Mouse (Mus musculus) neural tube, embryonic 11.5 days (tissue): Measurements from ENCODE around the gene Adarb2. TPM values are rescaled to one million over a fixed set of nuclear protein-coding genes. Genes with fewer than 3 reads are reported as not detected.

ENCODE experiments used
- ATAC-seq: fragments of 200-750 bp; cut with Nextera tagmentation; 2 replicates; pipeline ENCODE4 v1.8.0; 2017; ENCODE audit warnings: moderate number of reproducible peaks, mild to moderate bottlenecking, moderate TSS enrichment, moderate library complexity; ENCODE audit not compliant: insufficient read depth, low FRiP score, low TSS enrichment
- DNase-seq: peaks from one replicate; pipeline ENCODE4 v3.0.0-alpha.2; 2015; ENCODE audit warnings: low spot score
- H3K27ac ChIP-seq: fragments of 300-500 bp; sonication (generic); 2 replicates; pipeline ENCODE4 v1.5.1; 2014; ENCODE audit warnings: low read depth, mild to moderate bottlenecking, low read length
- H3K27me3 ChIP-seq: fragments of 300-500 bp; sonication (generic); 2 replicates; pipeline ENCODE4 v1.6.1; 2014; ENCODE audit warnings: mild to moderate bottlenecking, low read length, mixed read lengths; ENCODE audit not compliant: control insufficient read depth, insufficient read depth
- H3K36me3 ChIP-seq: fragments of 300-500 bp; sonication (generic); 2 replicates; pipeline ENCODE4 v1.6.1; 2014; ENCODE audit warnings: mild to moderate bottlenecking, low read length, moderate library complexity, mixed read lengths; ENCODE audit not compliant: control insufficient read depth, insufficient read depth
- H3K4me1 ChIP-seq: fragments of 300-500 bp; sonication (generic); 2 replicates; pipeline ENCODE4 v1.6.1; 2014; ENCODE audit warnings: low read length, mixed read lengths; ENCODE audit not compliant: control insufficient read depth, insufficient read depth
- H3K4me2 ChIP-seq: fragments of 300-500 bp; sonication (generic); 2 replicates; pipeline ENCODE4 v1.6.1; 2014; ENCODE audit warnings: low read depth, mild to moderate bottlenecking, moderate library complexity
- H3K4me3 ChIP-seq: fragments of 300-500 bp; sonication (generic); 2 replicates; pipeline ENCODE4 v1.5.1; 2014; ENCODE audit warnings: low read depth, low read length
- H3K9ac ChIP-seq: fragments of 300-500 bp; sonication (generic); 2 replicates; pipeline ENCODE4 v1.6.1; 2014; ENCODE audit warnings: mild to moderate bottlenecking, low read length
- H3K9me3 ChIP-seq: fragments of 300-500 bp; sonication (generic); 2 replicates; pipeline ENCODE4 v1.6.1; 2016; ENCODE audit warnings: low read length; ENCODE audit not compliant: control insufficient read depth
- WGBS: fragments of 180-500 bp; shearing (Covaris S2); extraction: QIAGEN DNeasy Blood & Tissue Kit; methylation state at CpG from one replicate; pipeline ENCODE4 v1.1.7; 2014; 5-methylcytosine and 5-hydroxymethylcytosine counted together
- polyA plus RNA-seq: library from polyadenylated mRNA; unstranded; fragments of >200 nt; fragmentation: Nextera tagmentation; extraction: Ambion mirVana; gene quantifications from 2 replicates; pipeline ENCODE4 v1.2.1, GENCODE M21; 2014

The Adarb2 gene
- polyA plus RNA-seq, 1 experiment from 2014 or later = 5.0 TPM

DNA sequence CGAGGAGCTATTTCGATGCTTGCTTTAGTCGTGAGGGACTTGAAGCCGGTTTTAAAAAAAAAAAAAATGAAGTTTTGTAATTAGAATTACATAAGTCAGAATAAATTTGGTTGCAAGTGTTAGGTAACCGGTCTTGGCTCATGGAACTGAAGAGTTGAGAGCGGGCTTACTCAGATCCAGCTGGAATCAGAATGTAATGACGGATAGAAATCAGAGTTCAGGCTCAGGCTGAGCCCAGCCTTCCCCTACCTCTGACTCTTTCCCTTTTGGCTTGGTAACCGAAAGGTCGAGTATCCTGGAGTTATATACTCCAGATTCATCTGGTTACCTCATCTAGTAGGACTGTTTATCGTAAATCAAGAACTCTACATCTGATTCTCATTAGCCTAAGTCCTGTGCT, 336.2 kb downstream of the Adarb2 start:
- H3K4me1 ChIP-seq = no peaks in the 10 kb centered on the region
- H3K27ac ChIP-seq = no peak overlapping the region
- H3K9me3 ChIP-seq = no peaks in the 10 kb centered on the region
- H3K27me3 ChIP-seq = no peaks in the 10 kb centered on the region
- H3K4me3 ChIP-seq = no peak overlapping the region
- no peaks in the 10 kb centered on the region for H3K36me3 ChIP-seq
- H3K9ac ChIP-seq = no peak overlapping the region
- no peak for DNase-seq
- no peak for ATAC-seq
- H3K4me2 ChIP-seq = no peak overlapping the region
- 88% methylated on average over 10 of the region's 10 CpGs for WGBS

GRCm38 (mm10) chr13:8542684-8543083, 340.0 kb downstream of the Adarb2 start:
- Histone ChIP-seq H3K9me3 (no peaks in the 10 kb centered on the region), H3K4me3 (no peak overlapping the region), H3K4me2 (no peak overlapping the region), H3K9ac (no peak overlapping the region), H3K27ac (no peak overlapping the region), H3K4me1 (no peaks in the 10 kb centered on the region), H3K36me3 (no peaks in the 10 kb centered on the region), H3K27me3 (no peaks in the 10 kb centered on the region)
- 88% methylated on average over 2 of the region's 2 CpGs for WGBS
- DNase-seq (no peak), ATAC-seq (no peak)

DNA sequence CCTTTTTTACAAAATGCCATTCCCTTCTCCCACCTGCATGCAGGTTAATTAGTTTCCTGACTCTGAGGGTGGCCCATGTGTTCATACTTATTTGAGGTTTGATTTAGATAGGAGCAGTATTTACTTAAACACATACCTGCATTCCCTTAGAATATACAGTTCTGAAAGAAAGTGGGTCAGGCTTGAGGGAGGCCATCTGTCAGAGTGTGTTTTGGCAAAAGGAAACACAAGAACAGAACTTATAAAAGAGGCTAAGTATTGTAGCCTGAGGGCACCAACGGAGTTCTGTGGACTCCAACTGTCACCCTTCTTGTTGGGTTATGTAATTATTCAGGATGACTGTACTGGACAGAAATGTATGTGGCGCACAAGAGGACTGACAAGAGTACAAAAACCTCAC, 349.6 kb downstream of the Adarb2 start:
- WGBS = 83% methylated on average over 2 of the region's 2 CpGs
- Histone ChIP-seq H3K9me3 (no peaks in the 10 kb centered on the region), H3K4me3 (no peak overlapping the region), H3K27ac (no peak overlapping the region), H3K4me2 (no peak overlapping the region), H3K4me1 (no peaks in the 10 kb centered on the region), H3K9ac (no peak overlapping the region), H3K36me3 (no peaks in the 10 kb centered on the region), H3K27me3 (no peaks in the 10 kb centered on the region)
- no peak for DNase-seq
- ATAC-seq = no peak

DNA sequence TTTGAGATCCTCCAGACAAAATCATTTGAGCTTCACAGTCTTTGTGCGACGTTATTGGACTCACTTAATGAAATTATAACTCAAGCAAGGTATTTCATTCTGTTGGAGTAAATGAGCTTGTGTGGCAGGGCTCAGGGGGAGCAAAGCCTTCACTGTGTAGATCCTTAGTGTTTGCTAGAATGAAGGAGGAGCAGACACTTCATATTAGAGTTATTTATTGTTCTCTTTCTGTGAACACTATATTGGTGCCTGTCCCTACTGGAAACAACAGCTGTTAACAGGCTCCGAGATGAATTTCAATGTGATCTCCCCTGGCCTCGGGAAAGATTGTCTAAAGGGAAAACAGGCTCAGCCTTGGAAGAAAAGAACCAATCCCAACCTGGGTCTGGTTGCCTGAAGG, 355.1 kb downstream of the Adarb2 start:
- no peak overlapping the region for H3K4me2 ChIP-seq
- H3K27ac ChIP-seq = no peak overlapping the region
- DNase-seq (no peak), ATAC-seq (no peak)
- WGBS = 68% methylated on average over 4 of the region's 4 CpGs
- no peaks in the 10 kb centered on the region for H3K4me1 ChIP-seq
- no peaks in the 10 kb centered on the region for H3K36me3 ChIP-seq
- no peaks in the 10 kb centered on the region for H3K9me3 ChIP-seq
- no peaks in the 10 kb centered on the region for H3K27me3 ChIP-seq
- H3K9ac ChIP-seq = no peak overlapping the region
- no peak overlapping the region for H3K4me3 ChIP-seq

GRCm38 (mm10) chr13:8560485-8560884, 357.8 kb downstream of the Adarb2 start:
- ATAC-seq = no peak
- Histone ChIP-seq H3K9me3 (no peaks in the 10 kb centered on the region), H3K27me3 (no peaks in the 10 kb centered on the region), H3K27ac (no peak overlapping the region), H3K4me2 (no peak overlapping the region), H3K4me1 (no peaks in the 10 kb centered on the region), H3K4me3 (no peak overlapping the region), H3K36me3 (no peaks in the 10 kb centered on the region), H3K9ac (no peak overlapping the region)
- no peak for DNase-seq

- DNase-seq (no peak), ATAC-seq (no peak)
- no peaks in the 10 kb centered on the region for H3K4me1 ChIP-seq
- no peak overlapping the region for H3K9ac ChIP-seq
- no peaks in the 10 kb centered on the region for H3K36me3 ChIP-seq
- H3K4me2 ChIP-seq = no peak overlapping the region
- H3K4me3 ChIP-seq = no peak overlapping the region
- WGBS = 78% methylated on average over 7 of the region's 7 CpGs
- H3K27me3 ChIP-seq = no peaks in the 10 kb centered on the region
- H3K27ac ChIP-seq = no peak overlapping the region
- H3K9me3 ChIP-seq = no peaks in the 10 kb centered on the region
These were observed 360.5 kb downstream of the Adarb2 start for GRCm38 (mm10) chr13:8563161-8563560.

DNA sequence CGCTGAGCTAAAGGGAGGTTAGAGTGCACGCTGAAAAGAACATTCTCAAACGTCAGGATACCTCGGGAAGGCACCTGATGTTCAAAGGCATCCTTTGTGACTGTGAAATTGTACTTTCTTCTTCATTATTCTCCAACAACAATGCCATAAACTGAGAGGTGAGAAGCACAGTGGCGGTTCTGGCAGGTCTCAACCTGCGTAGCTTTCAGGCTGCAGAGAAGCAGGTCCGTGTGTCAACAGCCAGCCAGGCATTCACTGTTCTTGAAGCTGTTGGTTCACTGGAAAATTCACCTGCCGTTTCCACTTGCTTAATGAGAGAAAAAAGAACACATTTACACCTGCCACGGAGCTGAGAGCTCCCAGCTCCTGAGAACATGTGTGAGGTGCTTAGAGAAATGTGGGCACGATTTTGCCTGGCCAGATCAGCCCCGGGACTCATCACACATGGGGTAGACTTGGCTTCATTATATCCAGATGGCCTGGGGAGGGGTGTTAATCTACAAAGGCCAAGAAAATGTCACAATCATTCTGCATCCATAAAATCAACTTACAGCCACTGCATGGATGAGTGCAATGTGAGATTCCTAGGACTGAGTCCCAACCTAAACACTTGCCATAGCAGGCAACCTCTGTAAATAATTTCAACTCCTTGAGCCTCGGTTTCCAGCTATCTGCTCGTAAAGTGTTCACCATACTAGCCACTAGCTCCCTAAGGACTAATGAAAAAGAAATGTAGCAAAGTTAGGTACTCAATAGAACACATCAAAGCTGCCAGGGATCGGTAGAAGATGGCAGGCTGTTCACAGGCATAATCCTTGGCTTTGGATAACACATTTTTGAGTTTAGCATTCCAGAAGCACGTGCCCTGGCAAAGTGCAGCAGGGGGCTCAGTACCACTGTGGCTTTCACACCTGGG, 364.7 kb downstream of the Adarb2 start:
- Histone ChIP-seq H3K9me3 (no peaks in the 10 kb centered on the region), H3K4me2 (no peak overlapping the region), H3K9ac (no peak overlapping the region), H3K27me3 (no peaks in the 10 kb centered on the region), H3K4me1 (no peaks in the 10 kb centered on the region), H3K4me3 (no peak overlapping the region), H3K27ac (no peak overlapping the region), H3K36me3 (no peaks in the 10 kb centered on the region)
- 71% methylated on average over 15 of the region's 15 CpGs for WGBS
- no peak for DNase-seq
- ATAC-seq = no peak

DNA sequence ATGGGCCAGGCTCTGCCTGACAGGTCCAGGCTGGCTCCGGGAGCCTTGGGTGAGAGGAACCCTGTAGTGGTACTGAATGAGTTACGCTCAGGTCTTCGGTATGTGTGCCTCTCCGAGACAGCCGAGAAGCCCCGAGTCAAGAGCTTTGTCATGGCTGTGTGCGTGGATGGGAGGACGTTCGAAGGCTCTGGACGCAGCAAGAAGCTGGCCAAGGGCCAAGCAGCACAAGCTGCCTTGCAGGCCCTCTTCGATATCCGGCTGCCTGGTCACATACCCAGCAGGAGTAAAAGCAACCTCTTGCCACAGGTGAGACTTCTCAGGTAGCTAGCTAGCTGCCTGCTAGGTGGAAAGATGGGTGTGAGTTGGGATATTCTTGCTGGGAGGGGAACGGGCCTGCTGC, 367.6 kb downstream of the Adarb2 start:
- Histone ChIP-seq H3K9ac (no peak overlapping the region), H3K27ac (no peak overlapping the region), H3K4me3 (no peak overlapping the region), H3K9me3 (no peaks in the 10 kb centered on the region), H3K36me3 (no peaks in the 10 kb centered on the region), H3K4me1 (no peaks in the 10 kb centered on the region), H3K4me2 (no peak overlapping the region), H3K27me3 (no peaks in the 10 kb centered on the region)
- WGBS = 95% methylated on average over 13 of the region's 13 CpGs
- DNase-seq (no peak), ATAC-seq (no peak)

- 63% methylated on average over 12 of the region's 12 CpGs for WGBS
- no peaks in the 10 kb centered on the region for H3K4me1 ChIP-seq
- no peaks in the 10 kb centered on the region for H3K9me3 ChIP-seq
- no peak overlapping the region for H3K4me3 ChIP-seq
- H3K4me2 ChIP-seq = no peak overlapping the region
- H3K36me3 ChIP-seq = no peaks in the 10 kb centered on the region
- ATAC-seq (no peak), DNase-seq (no peak)
- H3K27ac ChIP-seq = no peak overlapping the region
- no peak overlapping the region for H3K9ac ChIP-seq
- H3K27me3 ChIP-seq = no peaks in the 10 kb centered on the region
These were observed 371.2 kb downstream of the Adarb2 start for GRCm38 (mm10) chr13:8573908-8574307.
